Mouse (Mus musculus) kidney, postnatal 25 days (tissue): ENCODE measurements at regions not wholly inside any gene's neighbourhood (a gene's known extent, or its start where the extent isn't known, plus 50 kb on each side); places are given as distances from the start of the nearest gene placed in this dataset.
A peak's percentile ranks its signal among the peaks of the same experiment; 100 is the strongest.
"Not testable (repeated sequence)": the region's sequence is repeated elsewhere in the genome, so short reads cannot be mapped to it uniquely, and the experiment has no call there.

ENCODE experiments used
- DNase-seq, 2 experiments: peaks; one replicate each; pipeline ENCODE4 v3.0.0; 2021; ENCODE audit warnings: mixed read lengths in 2 of 2

GRCm38 (mm10) chr16:23838696-23839095, 52.1 kb downstream of the Sst start:
- DNase-seq: no peak

DNA sequence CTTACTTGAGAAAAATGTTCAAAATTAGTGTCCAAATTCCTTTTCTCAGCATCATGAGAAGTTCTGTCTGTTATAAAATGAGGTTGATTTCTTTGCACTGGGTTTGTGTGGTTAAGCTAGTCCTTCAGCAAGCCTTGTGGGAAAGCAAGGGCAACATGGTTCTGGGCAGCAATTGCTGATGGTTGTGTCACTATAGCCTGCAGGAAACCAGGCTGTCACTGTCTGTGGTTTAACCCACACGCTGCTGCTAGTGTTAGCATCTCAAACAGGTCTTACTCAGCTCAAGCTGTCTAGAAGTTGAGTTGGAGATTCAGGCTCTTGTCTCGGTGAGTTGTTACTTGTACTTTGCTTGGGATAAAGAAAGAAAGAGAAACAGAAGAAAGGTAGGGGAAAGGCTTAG, 52.6 kb downstream of the Sst start:
- DNase-seq: no peak

GRCm38 (mm10) chr16:23834991-23835390, 55.8 kb downstream of the Sst start:
- DNase-seq: no peak

DNA sequence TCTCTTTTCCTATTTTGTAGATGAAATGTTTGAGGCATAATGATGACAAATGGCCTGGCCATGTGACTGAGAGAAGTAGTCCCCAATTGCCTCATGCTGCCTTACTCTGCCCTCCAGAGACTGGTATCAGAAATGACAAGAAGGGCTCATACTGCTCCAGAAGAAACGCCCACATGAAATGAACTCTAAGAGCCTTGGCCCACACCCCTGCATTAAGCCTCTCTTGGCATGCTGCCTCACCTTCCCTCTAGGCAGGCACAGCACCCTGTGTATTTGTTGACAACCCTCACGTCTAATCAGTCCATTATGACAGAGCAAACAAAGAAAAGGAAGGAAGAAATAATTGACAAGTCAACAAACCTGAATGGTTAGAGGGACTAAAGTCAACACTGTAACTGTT, 57.2 kb downstream of the Sst start:
- DNase-seq: no peak

GRCm38 (mm10) chr16:23833042-23833423, 57.7 kb downstream of the Sst start:
- no peak for DNase-seq

DNA sequence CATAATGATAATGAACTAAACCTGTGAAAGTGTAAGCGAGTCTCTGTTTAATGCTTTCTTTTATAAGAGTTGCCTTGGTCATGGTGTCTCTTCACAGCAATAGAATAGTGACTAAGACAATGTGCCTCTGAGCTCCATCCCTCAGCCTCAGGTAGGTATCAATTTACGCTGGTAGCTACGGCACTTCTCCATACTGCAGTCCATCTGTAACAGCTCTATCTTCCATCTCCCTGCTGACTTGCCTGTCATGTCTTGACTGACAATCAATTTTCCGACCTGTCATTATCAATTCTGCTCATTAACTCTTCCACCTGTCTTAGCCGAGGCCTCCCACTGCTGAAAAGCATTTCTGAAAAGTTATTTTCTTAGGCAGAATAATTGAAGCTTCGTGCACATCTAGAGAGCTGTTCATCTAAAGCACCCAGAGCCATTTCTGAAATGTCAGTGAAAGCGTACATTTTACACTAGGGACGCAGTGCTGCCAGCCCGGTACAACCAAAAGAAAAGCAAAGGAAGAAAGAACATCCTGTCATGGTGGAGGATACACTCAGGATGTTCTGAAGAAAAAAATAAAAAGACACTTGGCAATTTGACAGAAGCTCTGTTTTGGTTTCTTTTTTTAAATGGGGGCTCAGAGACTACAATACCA, 58.2 kb downstream of the Sst start:
- DNase-seq: no peak

DNA sequence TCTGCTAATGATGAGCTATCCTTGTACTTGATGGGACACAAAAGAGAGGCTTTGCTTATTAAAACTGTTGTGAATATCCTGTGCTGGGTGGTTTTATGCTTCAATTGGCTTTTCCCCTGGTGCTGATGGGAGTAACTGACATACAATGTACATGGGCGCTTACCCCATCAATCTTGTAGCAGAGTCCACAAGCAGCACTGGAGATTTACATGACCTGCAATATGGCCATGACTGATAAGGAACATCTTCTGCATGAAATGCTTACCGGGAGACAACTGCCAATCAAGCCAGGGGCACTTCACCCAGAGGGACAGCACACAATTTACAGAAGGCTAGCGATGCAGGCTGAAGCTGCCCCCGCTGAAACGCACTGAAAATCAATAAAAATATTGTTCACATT, 65.1 kb downstream of the Sst start:
- no peak for DNase-seq

DNA sequence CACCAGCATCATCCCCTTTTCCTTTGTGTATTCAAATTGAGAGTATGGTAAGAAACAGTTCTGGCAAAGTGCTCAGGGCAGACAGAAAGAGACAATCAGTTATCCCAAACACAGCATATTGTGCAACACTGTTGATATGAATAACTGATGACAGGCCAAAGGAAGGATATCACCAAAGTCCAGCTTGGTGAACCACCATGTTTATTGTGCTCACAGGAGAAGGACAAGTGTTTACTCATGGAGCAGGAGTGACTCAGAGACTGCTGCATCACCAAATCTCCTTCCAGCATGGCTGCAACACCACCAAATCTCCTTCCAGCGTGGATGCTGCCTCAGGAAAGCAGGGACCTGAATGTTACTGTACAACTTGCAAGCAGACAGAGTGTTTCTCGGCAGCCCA, 105.5 kb downstream of the Sst start:
- DNase-seq: no peak

GRCm38 (mm10) chr16:23784021-23784897, 106.5 kb downstream of the Sst start:
- no peak for DNase-seq

GRCm38 (mm10) chr16:23780440-23781231, 110.1 kb downstream of the Sst start:
- peak in 1 of 2 experiments; percentile 32 for DNase-seq

- no peak for DNase-seq
These were observed 112.9 kb downstream of the Sst start for GRCm38 (mm10) chr16:23777894-23778293.

GRCm38 (mm10) chr16:23777041-23777440, 113.7 kb downstream of the Sst start:
- no peak for DNase-seq

- no peak for DNase-seq
These were observed 114.3 kb downstream of the Sst start for GRCm38 (mm10) chr16:23776501-23776900.

DNA sequence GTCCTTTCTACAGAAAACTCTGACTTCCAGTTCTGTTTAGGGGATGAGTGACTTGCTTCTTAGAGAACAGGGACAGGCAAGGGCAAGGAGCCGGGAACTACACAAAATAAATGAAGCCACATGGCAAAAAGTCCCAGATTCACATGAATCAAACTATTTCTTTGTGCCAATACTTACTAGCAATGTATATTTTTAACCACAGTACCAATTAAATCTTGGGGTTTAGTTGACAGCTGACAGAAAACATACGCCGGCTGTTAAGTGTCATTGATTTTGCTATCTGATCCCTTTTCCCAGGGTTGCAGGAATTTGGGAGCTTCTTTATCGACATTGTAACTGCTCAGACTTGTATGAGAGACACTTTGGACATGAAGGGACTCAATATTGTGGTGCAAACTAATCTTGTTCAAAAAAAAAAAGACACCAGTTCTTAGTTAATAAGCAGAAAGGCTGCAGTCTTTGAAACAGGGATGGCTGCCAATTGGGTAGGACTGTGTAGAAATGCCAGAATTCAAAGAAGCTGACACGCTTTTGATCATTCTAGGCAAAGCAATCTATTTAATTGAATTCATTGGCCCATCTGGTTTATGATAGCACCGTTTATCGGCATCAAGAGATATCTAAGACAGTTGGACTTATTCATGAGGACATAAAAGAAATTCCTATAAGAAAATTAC, 132.5 kb downstream of the Sst start:
- no peak for DNase-seq

DNA sequence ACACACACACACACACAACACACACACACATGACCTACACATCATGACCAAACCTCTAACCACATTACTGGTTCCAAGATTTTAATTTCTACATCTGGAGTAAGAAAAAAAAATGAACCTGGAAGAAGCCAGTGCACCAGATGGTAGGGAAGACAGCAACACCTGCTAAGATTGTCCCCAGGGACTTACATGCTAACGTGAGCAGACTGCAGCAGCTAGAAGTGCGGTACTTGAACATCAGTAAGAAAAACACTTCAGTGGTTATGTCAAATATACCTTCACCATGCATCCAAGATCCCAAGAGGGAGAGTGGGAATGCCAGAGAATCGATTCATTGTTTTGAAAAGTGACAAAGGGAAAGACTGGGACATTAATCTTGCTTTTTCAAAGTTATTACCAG, 153.7 kb downstream of the Sst start:
- DNase-seq: no peak

DNA sequence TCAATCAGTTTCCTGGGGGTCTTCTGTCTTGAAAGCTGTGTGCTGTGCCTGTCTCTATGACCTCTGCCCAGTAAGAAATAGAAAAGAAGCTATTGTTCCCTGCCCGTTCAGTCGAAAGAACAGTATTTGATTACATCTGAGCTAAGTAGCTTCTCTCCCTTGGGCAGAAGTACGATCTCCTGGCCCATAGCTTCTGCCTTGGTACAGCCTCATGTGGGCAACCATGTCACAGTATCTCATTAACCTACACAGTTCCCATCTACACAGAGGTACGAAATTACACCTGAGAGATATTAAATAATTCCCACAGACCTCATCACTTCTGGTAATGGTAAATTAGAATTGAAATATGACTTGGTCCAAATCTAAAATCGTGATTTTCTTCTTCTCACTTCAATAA, 155.0 kb downstream of the Sst start:
- no peak for DNase-seq

DNA sequence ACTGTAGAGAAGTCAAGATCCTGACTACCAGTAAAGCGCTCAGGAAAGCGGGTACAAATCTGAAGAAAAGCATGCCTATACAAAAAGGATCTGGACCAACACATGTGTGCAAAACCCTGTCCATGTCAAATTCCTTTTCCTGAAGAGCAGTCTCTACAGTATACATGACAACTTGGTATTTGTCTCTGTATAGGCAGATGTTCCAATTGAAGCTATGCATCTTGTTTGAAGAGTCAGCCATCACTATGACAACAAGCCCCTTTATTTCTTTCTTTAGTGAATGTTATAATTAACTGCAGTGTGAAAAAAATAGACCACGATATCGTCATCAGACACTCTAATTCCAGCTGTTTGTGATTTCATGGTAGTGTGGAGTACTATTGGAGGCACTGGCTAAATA, 164.2 kb downstream of the Sst start:
- no peak for DNase-seq

GRCm38 (mm10) chr16:23721745-23722144, 169.0 kb downstream of the Sst start:
- no peak for DNase-seq

DNA sequence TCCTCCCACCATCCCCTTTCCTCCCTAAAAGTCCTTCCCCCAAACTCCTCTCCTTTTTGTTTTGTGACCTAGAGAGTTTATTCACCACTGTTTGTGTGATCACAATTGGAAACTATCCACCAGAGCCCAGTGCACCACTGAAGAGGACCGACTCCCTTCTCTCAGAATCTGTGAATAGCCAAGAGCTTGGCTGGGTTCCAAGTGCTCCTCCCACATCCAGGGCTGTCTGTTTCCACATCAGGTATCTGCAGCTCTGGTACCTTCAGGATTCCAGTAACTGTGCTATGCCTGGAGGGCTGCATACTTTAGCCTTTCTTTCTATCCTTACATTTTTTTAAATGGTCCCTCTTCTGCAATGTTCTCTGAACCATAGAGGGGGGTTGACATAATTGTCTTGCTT, 180.5 kb upstream of the Masp1 start:
- DNase-seq: peak in 1 of 2 experiments; percentile 13

- DNase-seq: not testable (repeated sequence)
These were observed 173.6 kb upstream of the Masp1 start for GRCm38 (mm10) chr16:23694226-23694625.

DNA sequence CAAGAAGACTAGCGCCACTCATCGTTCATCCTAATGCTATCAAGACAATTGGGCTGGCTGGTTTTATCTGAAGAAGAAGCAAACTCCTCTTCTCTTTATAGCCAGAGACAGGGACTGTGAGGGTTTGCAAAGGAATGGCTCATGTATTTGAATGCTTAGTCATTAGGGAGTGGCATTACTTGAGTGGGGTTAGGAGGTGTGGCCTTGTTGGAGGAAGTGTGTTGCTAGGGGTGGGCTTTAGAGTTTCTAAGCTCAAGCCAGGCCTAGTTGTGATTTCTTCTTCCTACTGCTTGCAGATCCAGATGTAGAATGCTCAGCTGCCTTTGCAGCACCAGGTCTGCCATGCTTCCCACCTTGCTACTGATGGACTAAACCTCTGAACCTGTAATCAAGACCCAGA, 169.4 kb upstream of the Masp1 start:
- no peak for DNase-seq

GRCm38 (mm10) chr16:23686783-23687182, 166.2 kb upstream of the Masp1 start:
- DNase-seq: no peak

- no peak for DNase-seq
These were observed 159.8 kb upstream of the Masp1 start for GRCm38 (mm10) chr16:23680434-23680833.
